Mouse (Mus musculus) bone marrow, adult 2 months (tissue): ENCODE results near the gene Vps8.

Source experiments
- CTCF ChIP-seq: fragments of 200-500 bp; IDR thresholded peaks from 2 replicates; pipeline ENCODE4 v1.5.1; 2011; ENCODE audit warnings: low read length, control low read depth; ENCODE audit not compliant: control insufficient read depth, insufficient read depth
- POLR2A ChIP-seq: fragments of 200-500 bp; IDR thresholded peaks from 2 replicates; pipeline ENCODE4 v1.6.1; 2011; ENCODE audit warnings: low read depth, mild to moderate bottlenecking, control low read depth, low read length, borderline replicate concordance; ENCODE audit not compliant: control insufficient read depth

DNA sequence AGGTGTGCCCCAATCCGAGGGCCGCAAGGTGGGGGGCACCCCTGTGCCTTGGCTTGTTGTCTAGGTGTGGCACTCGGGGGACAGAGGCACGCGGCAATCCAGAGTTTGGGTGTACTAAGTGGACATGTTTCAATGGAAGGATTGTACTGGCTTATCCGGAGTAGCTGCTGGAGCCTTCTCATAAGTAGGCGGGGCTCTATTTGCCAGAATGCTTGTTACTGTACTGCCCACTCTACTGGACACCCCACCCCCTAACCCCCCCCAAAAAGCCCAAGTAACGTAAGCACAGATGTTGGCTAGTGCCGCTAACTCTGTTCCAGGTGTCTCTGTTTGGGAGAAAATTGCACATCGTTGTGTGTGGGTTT is 610 bp downstream of the Vps8 start:
- TF ChIP-seq POLR2A (no peak), CTCF (no peak)
